Mouse (Mus musculus) olfactory bulb, adult 2 months (tissue): ENCODE results near the gene Cnot3.

ENCODE experiments used
- CTCF ChIP-seq: fragments of 200-500 bp; IDR thresholded peaks from 2 replicates; pipeline ENCODE4 v1.5.1; 2012; ENCODE audit warnings: low read depth, mild to moderate bottlenecking, low read length, moderate library complexity; ENCODE audit not compliant: insufficient read depth
- POLR2A ChIP-seq: fragments of 200-500 bp; IDR thresholded peaks from 2 replicates; pipeline ENCODE4 v1.6.1; 2012; ENCODE audit warnings: mild to moderate bottlenecking, low read depth, low read length, moderate library complexity; ENCODE audit not compliant: insufficient read depth

GRCm38 (mm10) chr7:3684698-3685097, 39.6 kb downstream of the Cnot3 start:
- no peak for TF ChIP-seq POLR2A
- TF ChIP-seq CTCF = no peak
